Mouse (Mus musculus) activated CD4-positive, CD25-positive, alpha-beta regulatory T cell (primary cell): ENCODE measurements around the gene Spata19. TPM values are rescaled to one million over a fixed set of nuclear protein-coding genes. Genes with fewer than 3 reads are reported as not detected.

ENCODE experiments used
- polyA plus RNA-seq, 2 experiments: library from polyadenylated mRNA; unstranded; fragments of 100-300 nt; shearing (Covaris generic); gene quantifications; one replicate each; pipeline ENCODE4 v1.2.1; 2017

The Spata19 gene
- under 1 TPM in 1 of 2 experiments, not detected in 1; 0.36 TPM for polyA plus RNA-seq

DNA sequence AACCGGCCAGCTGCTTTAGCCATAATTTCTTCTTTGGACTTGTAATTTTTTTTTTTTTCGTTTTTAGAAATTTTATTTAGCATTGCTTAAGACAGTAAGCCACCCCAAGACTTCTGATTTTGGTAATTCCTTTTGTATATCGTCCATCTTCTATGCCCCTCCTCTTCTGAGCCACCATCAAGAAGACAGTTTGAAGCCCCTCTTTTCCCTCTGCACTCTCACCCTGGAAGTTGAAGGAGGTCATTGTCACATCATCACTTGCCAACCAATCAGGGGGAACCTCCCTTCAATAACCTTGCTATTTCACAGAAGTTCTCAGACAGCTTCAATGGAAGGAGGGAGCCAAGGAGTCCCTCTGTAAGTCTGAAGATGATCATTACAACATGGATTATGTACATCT, at the start of gene Spata19:
Gene Spata19 (plus strand): TSS at position 301 of the 400 bp plus-strand sequence.

Other genes with a start within 250 kb of the Spata19 start
- not detected for gene Jam3, start 241.4 kb upstream of the Spata19 start, polyA plus RNA-seq
- gene Igsf9b, start 97.6 kb upstream of the Spata19 start, polyA plus RNA-seq = 1 to 10 TPM; 2.9 to 3.1 TPM